Mouse (Mus musculus) B cell, adult (primary cell): ENCODE results near the gene Cd209d. TPM values are rescaled to one million over a fixed set of nuclear protein-coding genes. Genes with fewer than 3 reads are reported as not detected.

Experiments
- total RNA-seq: library from RNA; stranded (reverse); gene quantifications from 4 replicates; pipeline ENCODE4 v1.2.4, GENCODE M21; 2023; ENCODE audit not compliant: inconsistent age

Cd209d gene
- total RNA-seq, result not detected in 4 replicates

DNA sequence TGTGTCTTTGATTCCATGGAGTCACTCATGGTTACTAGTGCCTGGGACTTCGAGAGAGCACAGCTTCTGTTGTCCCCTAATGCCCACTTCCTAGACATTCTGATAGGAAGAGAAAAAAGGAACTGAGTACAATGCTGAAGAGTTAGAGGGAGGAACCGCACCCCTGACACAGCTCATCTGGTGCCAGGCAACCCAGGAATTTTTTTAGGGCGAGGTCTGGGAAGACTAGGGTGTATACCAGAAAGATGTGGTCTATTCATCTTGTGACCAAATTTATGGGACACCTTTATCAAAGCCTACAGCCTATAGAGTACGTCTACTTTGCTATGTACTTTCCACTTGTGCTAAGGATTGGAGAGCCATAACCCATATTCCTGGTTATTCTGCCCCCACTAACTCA, at the start of gene Cd209d:
Gene Cd209d, minus strand, starts transcription at position 101 of the 400 bp plus-strand sequence.

DNA sequence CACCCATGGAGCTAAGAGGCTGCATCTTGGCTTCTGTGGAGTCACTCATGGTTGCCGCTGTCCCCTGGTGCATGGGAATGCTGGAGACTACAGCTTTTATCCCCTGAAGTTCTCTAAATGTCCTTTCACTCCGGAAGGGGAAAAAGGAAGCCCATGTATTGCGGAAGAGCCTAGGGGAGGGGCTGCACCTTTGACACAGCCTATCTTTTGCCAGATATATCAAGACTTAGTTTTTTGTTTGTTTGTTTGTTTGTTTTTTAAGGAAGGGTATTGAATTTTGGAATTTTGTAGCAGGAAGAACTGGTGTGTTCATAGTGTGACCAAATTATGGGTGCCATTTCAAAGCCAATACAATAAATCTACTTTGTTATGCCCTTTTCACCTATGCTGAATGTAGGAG, 48.4 kb upstream of the Cd209d start, which contains the start of gene Cd209b:
Gene Cd209b, minus strand, starts transcription at position 101 of the 400 bp plus-strand sequence.

DNA sequence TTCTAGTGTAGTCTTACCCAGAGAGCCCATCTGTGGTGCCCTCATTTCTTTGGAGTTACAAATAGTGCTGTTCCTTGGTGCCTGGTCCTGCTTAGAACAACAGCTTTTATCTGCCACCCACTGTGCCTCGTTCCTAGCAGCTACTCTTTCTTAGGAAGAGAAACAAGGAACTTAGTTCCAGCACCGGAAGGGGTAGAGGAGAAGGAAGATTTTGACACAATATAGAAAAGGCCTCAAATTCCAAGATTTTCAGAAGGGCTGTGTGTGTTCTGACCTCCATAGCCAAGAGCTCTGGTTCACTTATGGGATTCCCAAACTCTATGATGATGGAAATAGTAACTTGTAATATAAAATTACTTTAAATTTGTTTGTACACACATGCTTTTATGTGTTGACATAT, 24.1 kb downstream of the Cd209d start, which contains the start of gene Cd209e:
Gene Cd209e, minus strand, starts transcription at position 101 of the 400 bp plus-strand sequence.

Other genes with a start within 250 kb of the Cd209d start
- gene Stxbp2, start 247.6 kb downstream of the Cd209d start, total RNA-seq, result 248 to 283 TPM (median 258 TPM) in 4 replicates
- gene Retn, start 222.8 kb downstream of the Cd209d start, total RNA-seq, result not detected in 4 replicates
- gene Mcemp1, start 212.8 kb downstream of the Cd209d start, total RNA-seq, result not detected in 4 replicates
- gene Fcor, start 206.2 kb downstream of the Cd209d start, total RNA-seq, result 1.6 TPM in 1 of 4 replicates, not detected in the others
- 19.9 to 22.8 TPM (median 21.2 TPM) in 4 replicates for gene Trappc5, start 202.3 kb downstream of the Cd209d start, total RNA-seq
- 517 to 653 TPM (median 596 TPM) in 4 replicates for gene Fcer2a, start 184.4 kb downstream of the Cd209d start, total RNA-seq
- 0.35 TPM in 1 of 4 replicates, not detected in the others for gene Clec4g, start 157.9 kb downstream of the Cd209d start, total RNA-seq
- 0.35 to 1.5 TPM (median 0.90 TPM) in 4 replicates for gene Cd209a, start 129.6 kb downstream of the Cd209d start, total RNA-seq
- gene Cd209e, start 24.2 kb downstream of the Cd209d start, total RNA-seq, result not detected in 4 replicates
- gene Cd209b, start 48.3 kb upstream of the Cd209d start, total RNA-seq, result not detected in 4 replicates
- not detected in 4 replicates for gene Cd209c, start 76.2 kb upstream of the Cd209d start, total RNA-seq
- not detected in 4 replicates for gene Cd209f, start 227.3 kb upstream of the Cd209d start, total RNA-seq